Mouse (Mus musculus): ENCODE data around the gene Ank3.

Ank3 gene

DNA sequence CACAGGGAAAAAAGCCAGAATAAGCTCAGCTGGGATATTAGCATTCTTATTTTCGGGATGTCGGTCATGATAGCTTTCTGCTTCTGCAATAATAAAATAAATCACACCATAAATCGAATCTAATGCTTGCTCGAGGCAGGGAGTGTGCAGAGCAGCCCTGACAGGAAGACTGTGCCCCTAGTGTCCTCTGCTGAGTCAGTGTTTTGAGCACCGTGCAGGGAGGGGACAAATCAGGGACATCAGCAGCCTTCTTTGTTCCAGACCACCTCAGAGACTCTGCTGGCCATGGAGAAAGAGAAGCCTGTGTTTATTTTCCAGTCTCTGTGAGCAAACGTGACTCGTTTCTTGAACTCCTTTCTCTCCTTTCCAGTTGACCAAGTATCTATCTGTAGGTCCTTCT is 352.8 kb downstream of the Ank3 start:
- in situ Hi-C loops (cut with MboI, MseI): loop anchor here (10.0 kb wide), 1 partner anchor 1023 kb away; no protein-coding TSS in a partner anchor

DNA sequence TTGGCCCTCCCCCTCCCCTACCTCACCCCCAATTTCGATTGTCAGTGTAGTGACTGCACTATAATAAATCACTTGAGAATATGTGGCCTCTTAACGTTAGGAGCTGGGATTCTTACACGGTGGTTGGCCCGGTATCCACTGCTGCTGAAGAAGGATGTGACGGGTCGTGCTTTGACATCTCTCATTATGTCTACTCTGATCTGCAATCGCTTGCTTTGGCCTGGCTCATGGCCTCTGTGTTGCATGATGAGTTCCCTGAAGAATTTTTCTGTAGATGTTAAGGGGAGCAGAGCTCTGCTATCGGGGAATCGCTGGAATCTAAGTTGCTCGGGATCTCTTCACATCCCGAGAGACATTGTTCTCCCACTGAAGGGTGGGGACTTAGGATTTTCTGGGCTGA is 354.9 kb downstream of the Ank3 start:
- in situ Hi-C loops (cut with MboI, MseI): loop anchor here (10.0 kb wide), 1 partner anchor 1021 kb away; no protein-coding TSS in a partner anchor

DNA sequence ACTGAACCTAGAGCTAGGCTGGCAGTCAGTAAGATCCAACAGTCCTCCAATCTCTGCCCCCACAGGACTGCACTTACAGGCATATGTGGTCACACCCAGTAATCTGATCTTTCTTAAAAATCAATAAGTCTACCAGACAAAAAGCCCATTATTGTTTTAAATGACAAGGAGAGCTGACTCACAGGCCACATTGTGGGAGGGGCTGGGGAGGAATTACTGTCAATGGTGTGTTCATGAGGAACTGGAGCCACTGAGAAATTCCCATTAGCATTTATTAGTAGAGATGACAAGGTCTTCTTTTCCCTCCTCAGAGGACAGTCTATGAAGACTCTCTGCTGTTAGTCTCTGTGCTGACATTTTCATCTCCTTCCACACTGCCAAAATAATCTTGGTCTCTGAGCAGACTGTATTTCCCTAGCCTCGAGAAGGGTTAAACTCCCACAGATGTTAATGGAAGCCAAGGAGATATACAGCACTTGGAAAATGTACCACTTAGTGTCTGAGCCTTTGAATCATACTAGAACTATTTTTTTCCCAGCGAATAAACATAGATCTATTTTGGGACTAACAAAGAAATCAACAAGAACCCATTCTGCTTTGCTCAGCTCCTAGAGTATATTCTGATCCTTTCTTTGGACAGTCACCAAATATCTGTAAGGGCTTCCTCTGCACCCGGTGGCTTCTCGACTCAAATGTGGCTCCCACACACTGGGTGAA is 358.5 kb downstream of the Ank3 start:
- in situ Hi-C loops (cut with MboI, MseI): loop anchor here (10.0 kb wide), 1 partner anchor 1018 kb away; no protein-coding TSS in a partner anchor

DNA sequence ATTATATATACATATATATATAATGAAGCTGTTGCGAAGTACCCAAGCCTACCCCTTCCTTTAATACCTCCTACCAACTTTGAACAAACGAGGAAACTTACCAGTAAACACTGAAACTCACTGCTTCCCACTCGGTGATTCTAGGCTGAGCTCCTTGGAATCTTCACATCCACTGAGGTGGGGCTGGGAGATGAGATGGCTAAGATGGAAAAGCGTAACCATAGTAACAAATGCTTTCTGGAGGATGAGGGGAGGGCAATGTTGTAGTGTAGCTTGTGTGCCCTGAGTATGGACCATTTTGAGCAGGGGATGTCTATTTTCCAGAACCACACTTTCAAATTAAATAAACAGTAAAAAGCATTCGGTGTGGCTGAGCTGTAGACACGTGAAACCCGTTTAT is 364.4 kb downstream of the Ank3 start:
- in situ Hi-C loops (cut with MboI, MseI): no loop called here

DNA sequence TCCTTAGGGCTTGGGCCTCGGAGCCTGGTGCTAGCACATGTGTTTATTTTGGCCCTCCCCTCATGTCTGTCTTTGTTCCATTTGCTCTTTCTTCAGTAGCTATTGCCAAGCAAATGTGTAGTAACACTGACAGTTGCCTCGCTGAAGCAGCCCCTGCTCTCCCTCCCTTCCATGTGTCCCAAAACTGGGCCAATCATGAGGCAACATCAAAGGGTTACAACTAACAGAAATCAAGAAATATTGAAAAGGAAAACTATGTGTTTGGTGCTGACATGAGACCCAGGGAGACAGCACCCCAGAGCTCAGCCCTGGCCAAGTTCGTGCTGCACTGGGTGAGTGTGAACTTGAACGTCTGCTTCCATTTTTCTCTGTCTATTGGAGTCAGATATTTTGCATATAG is 365.8 kb downstream of the Ank3 start:
- in situ Hi-C loops (cut with MboI, MseI): no loop called here

DNA sequence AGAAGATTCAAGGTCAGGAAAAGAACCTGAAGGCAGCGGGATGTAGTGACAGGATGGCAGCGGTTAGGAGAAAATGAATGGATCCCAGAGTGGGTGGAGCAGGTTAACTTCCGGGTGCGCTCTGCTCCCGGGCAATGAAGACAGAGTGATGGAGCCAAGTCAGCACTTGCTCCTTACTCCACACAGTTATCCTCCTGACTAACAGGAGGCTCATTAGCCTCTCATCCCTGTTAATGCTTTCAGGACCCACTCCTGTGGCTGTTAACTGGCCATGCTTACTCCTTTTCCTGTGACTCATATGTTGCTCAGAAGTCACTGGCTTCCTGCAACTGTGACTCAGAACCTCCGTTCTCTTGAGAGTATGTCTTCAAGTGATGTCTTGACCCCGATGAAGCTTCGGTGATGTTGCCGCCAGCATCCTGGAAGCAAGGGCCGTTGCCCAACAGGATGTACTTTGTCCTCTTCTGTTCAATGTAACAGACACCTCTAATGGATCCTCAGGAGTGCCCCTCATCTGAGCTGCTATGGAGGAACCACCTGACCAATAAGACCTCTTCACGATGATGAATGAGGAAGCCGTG is 378.6 kb downstream of the Ank3 start:
- in situ Hi-C loops (cut with MboI, MseI): no loop called here

DNA sequence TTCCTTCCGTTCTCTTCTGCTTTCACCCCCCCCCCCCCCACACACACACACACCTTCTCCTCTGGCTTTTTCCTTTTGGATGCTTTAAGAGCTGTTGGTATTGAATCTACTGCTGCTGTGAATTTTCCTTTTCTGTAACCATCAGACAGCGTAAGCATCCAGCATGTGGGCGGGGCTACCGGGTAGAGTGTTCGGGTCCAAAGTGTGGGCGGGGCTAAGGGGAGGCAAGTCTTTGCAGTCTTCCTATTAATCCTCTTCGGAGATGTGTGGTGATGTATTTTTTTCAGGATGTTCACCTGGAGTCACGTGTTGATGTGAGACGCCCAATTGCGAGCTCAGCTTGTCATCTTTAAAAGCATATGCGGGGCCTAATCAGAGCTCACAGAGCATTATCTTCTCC is 379.2 kb downstream of the Ank3 start:
- in situ Hi-C loops (cut with MboI, MseI): no loop called here

DNA sequence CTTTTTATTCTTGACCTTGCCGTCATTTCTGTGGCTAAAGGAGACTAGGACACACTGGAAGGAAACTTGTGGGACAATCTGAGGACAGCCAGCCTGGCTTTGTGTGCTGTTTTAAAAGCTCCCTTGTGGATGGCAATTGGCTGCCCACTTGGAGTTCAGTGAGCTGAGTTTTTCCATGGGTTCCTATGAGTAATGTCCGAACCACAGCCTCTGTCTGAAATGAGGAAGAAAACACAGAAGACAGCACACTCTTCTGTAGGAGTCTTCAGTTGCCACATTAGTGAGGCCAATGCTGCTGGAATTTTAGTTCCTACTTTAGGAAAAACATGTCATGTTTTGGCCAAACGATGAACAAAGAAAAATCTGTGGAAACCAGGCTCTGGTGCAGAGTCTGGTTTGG is 380.7 kb downstream of the Ank3 start:
- in situ Hi-C loops (cut with MboI, MseI): no loop called here

DNA sequence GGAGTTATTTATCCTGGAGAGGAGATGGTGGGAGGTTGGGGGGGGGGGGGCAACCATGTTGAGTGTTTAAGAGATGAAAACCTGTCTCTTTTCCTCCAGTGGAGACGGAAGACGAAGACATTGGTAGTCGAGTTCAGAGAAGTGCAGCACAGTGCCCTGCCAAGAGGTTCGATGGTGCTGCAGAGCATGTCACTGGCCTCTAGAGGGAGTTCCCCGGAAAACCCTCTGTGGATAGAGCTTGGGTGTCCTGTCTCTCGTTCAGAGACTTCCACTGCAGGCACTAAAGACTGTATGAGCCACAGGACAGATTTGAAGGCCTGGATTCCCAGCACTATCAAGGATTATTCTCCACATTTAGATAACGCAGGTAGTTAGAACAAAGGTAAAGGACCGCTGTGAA is 382.9 kb downstream of the Ank3 start:
- in situ Hi-C loops (cut with MboI, MseI): no loop called here

DNA sequence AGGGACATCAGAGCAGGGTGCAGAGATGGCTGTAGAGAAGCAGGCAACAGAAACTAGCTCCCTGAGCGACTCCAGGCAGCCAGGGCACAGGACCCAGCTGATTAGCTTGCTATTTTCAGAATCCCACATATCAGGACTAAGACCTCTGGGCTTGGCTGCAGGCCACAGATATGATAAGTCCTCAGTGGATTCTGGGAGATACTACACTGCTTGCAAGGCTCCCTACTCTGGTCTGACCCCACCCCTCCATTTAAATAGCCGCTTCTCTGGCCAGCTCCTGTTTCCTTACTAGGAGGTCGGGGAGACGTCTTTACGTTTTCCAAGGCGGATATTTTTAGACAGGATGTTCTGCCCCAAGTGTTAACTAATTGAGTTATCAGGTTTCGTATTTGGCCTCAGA is 386.7 kb downstream of the Ank3 start:
- in situ Hi-C loops (cut with MboI, MseI): no loop called here

DNA sequence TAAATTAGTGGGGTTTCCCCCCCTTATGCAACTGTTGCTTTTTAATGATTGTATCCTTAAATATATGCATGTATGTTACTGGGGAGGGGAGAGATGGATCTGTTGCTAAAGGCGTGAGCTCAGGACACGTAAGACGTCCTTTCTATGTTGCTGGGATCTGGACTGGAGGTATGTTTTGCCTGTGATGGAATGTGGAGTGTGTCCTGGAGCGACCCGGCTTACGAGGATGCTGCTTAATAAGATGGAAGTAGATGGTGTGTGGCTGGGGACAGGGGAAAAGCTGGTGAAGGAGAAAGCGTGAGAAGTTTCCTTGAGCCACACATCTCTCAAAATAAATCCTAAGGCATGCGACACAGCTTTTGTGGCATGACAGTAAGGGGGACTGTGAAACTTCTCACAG is 387.1 kb downstream of the Ank3 start:
- in situ Hi-C loops (cut with MboI, MseI): no loop called here

DNA sequence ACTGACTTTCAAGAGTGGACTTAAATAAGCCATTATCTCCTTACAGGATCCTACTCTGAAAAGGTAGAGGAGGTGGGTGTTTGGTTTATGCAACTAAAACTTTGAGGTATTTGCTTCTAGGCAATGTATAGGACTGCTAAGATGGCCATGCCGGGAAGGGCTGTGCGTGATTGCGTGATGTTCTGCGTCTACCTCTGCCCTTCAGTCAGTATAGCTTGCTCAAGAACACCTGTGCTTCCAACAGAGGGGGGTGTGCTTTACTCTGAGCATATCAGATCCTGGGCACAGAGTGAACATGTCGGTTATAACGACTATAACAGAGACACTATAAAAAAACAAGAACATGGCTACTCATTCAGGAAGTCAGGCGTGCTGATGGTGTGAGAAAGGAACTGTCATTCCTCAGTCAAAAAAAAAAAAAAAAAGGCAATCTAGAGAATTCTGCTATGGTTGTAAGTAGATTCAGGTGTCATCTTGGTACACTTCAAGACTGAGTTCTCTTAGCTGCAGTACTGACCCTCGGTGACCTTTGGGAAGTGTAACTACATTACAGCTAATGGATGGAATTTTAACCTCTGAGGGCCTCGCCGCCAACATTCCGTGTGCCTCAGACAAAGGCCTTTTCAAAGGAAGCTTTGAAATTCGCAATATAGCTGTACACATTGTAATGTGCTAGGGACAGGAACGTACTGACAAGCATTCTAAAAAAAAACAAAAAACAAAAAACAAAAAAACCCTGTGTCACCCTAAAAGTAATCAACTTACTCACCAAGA is 387.8 kb downstream of the Ank3 start:
- in situ Hi-C loops (cut with MboI, MseI): no loop called here

DNA sequence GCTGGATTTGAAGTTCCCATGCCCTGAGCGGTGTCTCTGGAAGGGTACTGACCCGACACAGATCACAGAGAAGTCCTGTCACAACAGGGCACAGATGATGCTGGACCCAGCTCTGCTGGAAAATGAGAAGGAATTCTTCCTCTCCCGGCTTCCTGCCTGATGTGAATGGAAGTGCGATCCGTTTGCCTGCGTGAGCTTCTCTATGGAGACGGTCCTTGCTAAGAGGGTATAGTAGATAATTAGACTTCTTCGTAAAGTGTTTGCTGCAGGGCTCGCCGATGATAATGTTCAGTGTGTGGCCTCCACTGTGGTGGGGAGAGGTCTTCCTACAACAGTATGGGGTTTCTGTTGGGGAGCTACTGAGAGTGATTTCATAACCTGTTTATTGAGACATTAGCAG is 388.8 kb downstream of the Ank3 start:
- in situ Hi-C loops (cut with MboI, MseI): no loop called here

DNA sequence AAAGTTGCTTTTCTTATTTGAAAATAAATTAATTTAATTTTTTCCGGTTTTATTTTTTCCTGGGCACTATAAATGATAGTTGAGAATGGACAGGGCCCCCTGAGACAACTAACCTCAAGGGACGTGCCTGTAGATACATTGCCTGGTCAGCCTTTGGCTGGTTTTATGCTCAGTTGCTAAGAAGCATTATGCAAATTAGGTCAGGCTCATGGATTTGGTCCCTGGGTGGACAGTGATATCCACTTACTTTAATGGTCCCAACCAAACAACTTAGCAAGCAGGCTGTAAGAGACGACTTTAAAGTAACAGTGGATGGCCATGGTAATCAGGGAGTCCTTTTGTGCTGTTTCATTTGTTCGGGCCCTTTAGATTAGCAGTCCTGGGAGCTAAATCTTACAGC is 392.0 kb downstream of the Ank3 start:
- in situ Hi-C loops (cut with MboI, MseI): no loop called here

DNA sequence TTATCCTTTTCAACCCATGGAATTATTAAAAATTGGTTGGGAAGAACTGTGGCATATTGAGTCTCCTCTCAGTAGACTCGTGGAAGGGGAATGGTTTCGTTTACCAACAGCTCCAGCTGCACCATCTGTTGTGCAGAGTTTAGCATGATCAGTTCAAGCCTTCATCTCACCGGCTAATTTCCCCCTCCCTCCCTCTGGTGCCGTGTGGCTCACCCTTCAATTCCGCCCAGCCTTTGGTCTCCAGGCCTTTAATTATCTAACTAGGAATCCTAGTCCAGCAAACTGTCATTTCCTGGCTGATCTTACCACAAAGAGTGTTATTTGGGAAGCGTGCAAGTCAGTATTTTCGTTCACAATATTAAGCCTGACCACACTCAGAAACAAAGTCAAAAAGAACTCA is 393.4 kb downstream of the Ank3 start:
- in situ Hi-C loops (cut with MboI, MseI): no loop called here

DNA sequence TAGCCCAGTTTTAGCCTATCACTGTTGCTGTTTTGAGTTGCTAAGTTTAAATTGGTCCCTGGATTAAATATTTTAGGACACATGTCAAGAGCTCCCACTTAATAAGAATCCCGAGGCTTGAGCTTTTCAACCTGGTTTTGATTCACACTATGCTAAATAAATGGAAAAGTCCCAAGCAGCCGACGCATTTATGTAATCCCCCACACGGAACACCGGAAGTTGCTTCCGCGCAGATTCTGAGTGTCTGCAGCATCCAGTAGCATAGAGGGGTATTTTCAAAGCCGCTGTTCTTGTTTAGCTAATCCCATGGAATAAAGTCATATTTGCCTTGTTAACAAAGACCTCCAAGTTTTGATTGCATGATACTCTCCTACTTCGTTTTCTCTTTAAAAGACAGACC is 393.8 kb downstream of the Ank3 start:
- in situ Hi-C loops (cut with MboI, MseI): no loop called here

DNA sequence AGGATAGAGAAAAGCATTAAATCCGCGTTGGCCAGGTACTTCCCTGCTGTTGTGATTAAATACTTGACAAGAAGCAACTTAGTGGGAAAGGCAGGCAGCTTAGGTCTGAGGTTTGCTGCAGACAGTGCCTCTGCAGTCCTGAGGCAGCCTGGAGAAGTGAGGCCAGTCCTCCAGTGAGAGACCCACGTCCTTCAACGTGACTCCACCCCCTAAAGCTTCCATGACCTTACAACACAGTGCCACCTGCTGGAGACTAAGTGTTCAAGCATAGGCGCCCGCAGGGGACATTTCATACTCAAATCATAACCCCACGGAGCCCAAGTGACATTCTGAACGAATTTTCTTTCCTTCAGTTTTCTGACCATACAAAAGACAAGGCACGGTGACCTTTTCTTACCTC is 394.5 kb downstream of the Ank3 start:
- in situ Hi-C loops (cut with MboI, MseI): no loop called here

DNA sequence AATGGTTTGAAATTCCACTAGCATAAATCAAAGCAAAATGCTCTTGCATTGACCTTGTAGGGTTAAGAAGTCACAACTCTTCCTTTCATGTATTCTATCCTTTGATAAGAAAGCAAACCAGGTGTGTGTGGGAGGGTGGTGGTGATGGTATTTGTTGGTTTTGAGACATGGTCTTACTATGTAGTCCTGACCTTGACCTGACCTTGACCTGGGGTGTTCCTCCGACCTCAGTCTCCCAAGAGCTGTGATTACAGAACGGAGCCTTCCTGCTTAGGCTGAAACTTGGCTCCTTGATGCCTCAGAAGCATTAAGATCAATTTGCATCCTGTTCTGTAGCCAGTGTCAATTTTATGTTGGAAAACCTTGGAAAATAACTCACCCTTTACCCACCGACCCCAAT is 397.1 kb downstream of the Ank3 start:
- in situ Hi-C loops (cut with MboI, MseI): no loop called here

DNA sequence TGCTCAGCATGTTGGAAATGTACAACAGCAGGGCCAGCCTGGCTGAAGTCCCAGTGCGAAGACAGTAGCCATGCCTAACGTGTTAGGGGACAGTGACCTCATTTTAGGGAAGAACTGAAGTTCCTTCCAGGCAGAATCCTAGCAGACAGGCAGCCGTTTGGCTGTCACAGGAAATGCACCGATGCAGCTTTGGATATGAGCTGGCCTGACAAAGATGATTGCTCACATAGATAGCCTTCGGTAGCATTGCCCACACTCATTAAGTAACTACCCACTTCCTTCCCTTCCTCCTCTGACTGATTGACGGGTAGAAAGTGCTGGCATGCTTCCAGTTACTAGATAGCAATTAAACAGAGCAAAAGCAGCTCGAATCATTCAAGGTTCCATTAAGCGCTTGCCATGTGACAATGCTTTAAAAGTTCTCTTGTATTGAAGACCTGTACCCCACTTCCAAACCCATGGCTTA is 397.9 kb downstream of the Ank3 start:
- in situ Hi-C loops (cut with MboI, MseI): no loop called here

DNA sequence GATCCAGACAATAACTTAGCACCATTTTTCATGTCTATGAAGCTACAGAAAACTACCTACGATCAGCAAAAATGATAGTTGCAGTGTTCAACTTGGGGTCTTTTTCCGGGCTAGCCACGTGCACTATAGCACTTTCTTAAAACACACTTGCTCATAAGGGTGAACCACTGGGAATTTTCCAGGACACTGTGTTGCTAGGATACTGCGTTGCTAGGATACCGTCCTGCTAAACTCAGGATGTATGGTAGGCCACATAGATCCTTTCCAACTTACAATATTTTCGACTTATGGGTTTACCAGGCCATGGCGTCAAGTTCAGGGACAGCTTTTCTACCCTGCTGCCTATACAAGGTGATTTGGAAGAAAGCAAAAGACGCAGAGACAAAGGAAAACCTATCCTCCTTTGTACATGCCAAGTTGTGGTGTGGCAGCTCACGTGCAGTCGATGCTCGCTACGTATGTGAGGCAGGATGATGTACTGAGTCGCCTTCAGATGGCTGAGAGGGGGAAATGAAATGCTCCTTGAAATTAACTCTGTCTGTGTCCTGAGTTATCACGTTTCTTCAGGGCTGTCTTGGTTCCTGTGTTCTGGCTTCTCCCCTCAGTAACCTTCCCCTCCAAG is 404.7 kb downstream of the Ank3 start:
- in situ Hi-C loops (cut with MboI, MseI): no loop called here

DNA sequence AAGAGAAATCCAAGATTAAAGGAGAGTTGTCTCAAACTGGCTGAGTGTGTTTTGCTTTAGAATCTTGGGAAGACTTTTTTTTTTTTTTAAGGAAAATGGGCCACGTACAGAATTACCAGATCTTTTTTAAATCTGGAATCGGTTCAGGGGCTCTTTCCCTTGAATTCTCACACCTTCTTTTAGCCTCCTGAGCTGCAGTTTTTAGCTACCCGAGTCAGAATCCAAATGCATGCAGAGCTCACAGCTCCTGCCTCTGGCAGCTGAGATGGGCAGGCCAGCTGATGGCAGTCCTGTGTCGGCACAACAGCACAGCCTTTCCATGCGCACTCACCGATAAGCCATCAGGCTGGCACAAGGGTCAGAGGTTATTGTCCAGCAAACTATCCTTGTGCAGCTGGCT is 406.0 kb downstream of the Ank3 start:
- in situ Hi-C loops (cut with MboI, MseI): no loop called here

DNA sequence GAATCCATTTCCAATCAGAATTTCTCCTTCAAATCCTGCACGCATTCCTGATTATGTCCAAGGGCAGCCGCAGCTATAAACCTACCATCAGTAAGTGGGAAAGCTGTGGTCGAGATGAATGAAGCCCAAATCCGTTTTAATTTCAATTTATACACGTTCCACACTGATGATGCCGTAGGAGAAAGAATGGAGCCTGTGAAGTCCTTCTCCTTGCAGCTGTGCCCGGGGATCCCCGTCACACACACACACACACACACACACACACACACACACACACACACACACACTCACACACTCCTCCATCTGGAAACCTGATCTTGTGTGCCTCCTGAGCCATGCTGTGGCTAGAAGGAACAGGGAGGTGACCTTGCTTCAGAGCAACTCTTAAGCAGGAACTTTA is 412.2 kb downstream of the Ank3 start:
- in situ Hi-C loops (cut with MboI, MseI): loop anchor here (10.0 kb wide), 1 partner anchor 1486 kb away; no protein-coding TSS in a partner anchor

Data from regulatory T cell (primary cell).